Comparison of ENCODE assay signal across 9 mouse cellular contexts in genomic region chr16:23990161-23990970, GRCm38 (mm10). TPM values are rescaled to one million over a fixed set of nuclear protein-coding genes. Genes with fewer than 3 reads are reported as not detected.
DNase-seq lines count a peak whose midpoint lies in the region; ATAC-seq and TF ChIP-seq lines count a peak whose summit lies in the region.
"Had no signal": no experiment of that assay in that cellular context is flagged by ENCODE, and none has a peak within 500 bp of the region (broad histone marks: within the 10 kb centered on the region; RNA-seq: fewer than 3 reads in every experiment).

No protein-coding gene starts in this region.

- peak; percentile 30 for DNase-seq in kidney, adult 2 months
- no peak for DNase-seq in kidney, adult 18-20 months
- DNase-seq in brain, adult 2 months (ENCODE audit: low read depth, low spot score), result peak; percentile 18
- DNase-seq in midbrain, embryonic 10.5 days (ENCODE audit: low spot score), result no peak
- no peak for DNase-seq in spleen, postnatal 36 days (ENCODE audit: low spot score in 2 of 2)
- DNase-seq in adrenal gland, adult 2 months, result no peak
- DNase-seq in MN1 (ENCODE audit: low spot score), result no peak

- peaks cover 23% of the 10 kb centered on the region for H3K4me1 ChIP-seq in kidney, adult 2 months (ENCODE audit: control insufficient read depth, insufficient read depth, low read length)
- peaks cover 37% of the 10 kb centered on the region for H3K4me1 ChIP-seq in heart, embryonic 16.5 days (ENCODE audit: control insufficient read depth, insufficient read depth, low read length)
- H3K4me1 ChIP-seq in midbrain, embryonic 10.5 days, result peaks cover 39% of the 10 kb centered on the region

- no peak for TF ChIP-seq POLR2A in kidney, adult 2 months (IDR thresholded peaks at IDR 0.05; ENCODE audit: low read depth, low read length)

- peak overlapping the region; percentile 98 for H3K4me2 ChIP-seq in heart, embryonic 16.5 days (ENCODE audit: low read depth, low read length)

- H3K9me3 ChIP-seq in heart, embryonic 16.5 days (replicated peaks; ENCODE audit: control insufficient read depth, low read length), result no peaks in the 10 kb centered on the region
- H3K9me3 ChIP-seq in midbrain, embryonic 10.5 days (replicated peaks), result no peaks in the 10 kb centered on the region

- ATAC-seq in heart, embryonic 16.5 days (replicated peaks; ENCODE audit: extremely low read depth, insufficient read depth, low FRiP score), result no peak

- 43% methylated on average over 11 of the region's 11 CpGs for WGBS in kidney, adult 2 months
- 45% methylated on average over 11 of the region's 11 CpGs for WGBS in heart, embryonic 16.5 days
- 31% methylated on average over 11 of the region's 11 CpGs for WGBS in midbrain, embryonic 10.5 days

- H3K36me3 ChIP-seq in kidney, adult 2 months (ENCODE audit: control insufficient read depth, insufficient read depth, low read length), result no peaks in the 10 kb centered on the region
- H3K36me3 ChIP-seq in heart, embryonic 16.5 days (ENCODE audit: control insufficient read depth, insufficient read depth), result no peaks in the 10 kb centered on the region
- H3K36me3 ChIP-seq in midbrain, embryonic 10.5 days, result no peaks in the 10 kb centered on the region

- H3K9ac ChIP-seq in heart, embryonic 16.5 days (ENCODE audit: low read length), result peak overlapping the region; percentile 98

- no peak for TF ChIP-seq CTCF in kidney, adult 2 months (conservative IDR thresholded peaks at IDR 0.05; ENCODE audit: insufficient read depth, insufficient read length, low read depth, low read length)

- peak overlapping the region; percentile 98 for H3K27ac ChIP-seq in kidney, adult 2 months (ENCODE audit: insufficient read depth, low read depth, low read length)
- peak overlapping the region; percentile 96 for H3K27ac ChIP-seq in heart, embryonic 16.5 days (ENCODE audit: low read length)
- no peak overlapping the region for H3K27ac ChIP-seq in midbrain, embryonic 10.5 days (replicated peaks)

- H3K27me3 ChIP-seq in kidney, adult 2 months (replicated peaks; ENCODE audit: control insufficient read depth, insufficient read depth, low read length), result no peaks in the 10 kb centered on the region
- H3K27me3 ChIP-seq in heart, embryonic 16.5 days (ENCODE audit: control insufficient read depth, insufficient read depth, low read length), result no peaks in the 10 kb centered on the region
- peaks cover 43% of the 10 kb centered on the region for H3K27me3 ChIP-seq in midbrain, embryonic 10.5 days (ENCODE audit: low read depth, poor library complexity, severe bottlenecking)

- peak overlapping the region; percentile 57 for H3K4me3 ChIP-seq in kidney, adult 2 months (ENCODE audit: insufficient read depth, low read depth, low read length)
- peak overlapping the region; percentile 91 for H3K4me3 ChIP-seq in heart, embryonic 16.5 days (ENCODE audit: low read length)
- peak overlapping the region; percentile 80 for H3K4me3 ChIP-seq in midbrain, embryonic 10.5 days

RNA-seq across cellular contexts. Expression of gene Bcl6, which starts 1.7 kb away (rescaled TPM):
- 11.7 and 13.0 TPM in 2 replicates for polyA plus RNA-seq in kidney, adult 2 months (2012; rRNA removed)
- polyA plus RNA-seq in heart, embryonic 16.5 days (2015; fragmentation: Nextera tagmentation; extraction: Ambion mirVana), result 0.81 and 1.2 TPM in 2 replicates
- polyA plus RNA-seq in midbrain, embryonic 10.5 days (2016; fragmentation: Nextera tagmentation; extraction: Ambion mirVana), result 0.02 and 0.07 TPM in 2 replicates
- total RNA-seq in adrenal gland, adult 2 months (2021), result 10 to 100 TPM; 75.1 to 88.5 TPM
- polyA plus RNA-seq in adrenal gland, adult 2 months (2012; rRNA removed), result 36.0 and 36.8 TPM in 2 replicates

RNA-seq across cellular contexts. Expression of gene Gm37419, which starts 2.1 kb away (rescaled TPM):
- polyA plus RNA-seq in kidney, adult 2 months (2012; rRNA removed), result not detected in 2 replicates
- not detected in 2 replicates for polyA plus RNA-seq in heart, embryonic 16.5 days (2015; fragmentation: Nextera tagmentation; extraction: Ambion mirVana)
- polyA plus RNA-seq in midbrain, embryonic 10.5 days (2016; fragmentation: Nextera tagmentation; extraction: Ambion mirVana), result not detected in 2 replicates
- total RNA-seq in adrenal gland, adult 2 months (2021), result not detected
- not detected in 2 replicates for polyA plus RNA-seq in adrenal gland, adult 2 months (2012; rRNA removed)
- polyA plus RNA-seq: gonadal fat pad, adult 2 months had no signal

RNA-seq across cellular contexts. Expression of gene Rtp2, which starts 58.2 kb away (rescaled TPM):
- not detected in 2 replicates for polyA plus RNA-seq in kidney, adult 2 months (2012; rRNA removed)
- polyA plus RNA-seq in heart, embryonic 16.5 days (2015; fragmentation: Nextera tagmentation; extraction: Ambion mirVana), result not detected in 2 replicates
- polyA plus RNA-seq in midbrain, embryonic 10.5 days (2016; fragmentation: Nextera tagmentation; extraction: Ambion mirVana), result not detected in 2 replicates
- total RNA-seq in adrenal gland, adult 2 months (2021), result not detected
- polyA plus RNA-seq in adrenal gland, adult 2 months (2012; rRNA removed), result not detected in 2 replicates
- polyA plus RNA-seq: gonadal fat pad, adult 2 months had no signal

Comparison
In these comparisons a context has a peak if more than half of its experiments do, and no peak if none do; other contexts are left out.
1. DNase-seq: peak in kidney, adult 2 months (single experiment) and brain, adult 2 months (single experiment); none in kidney, adult 18-20 months (single experiment), midbrain, embryonic 10.5 days (single experiment), spleen, postnatal 36 days (0 of 2), adrenal gland, adult 2 months (single experiment) and MN1 (single experiment).
2. Peak in every context shown above with its lines, with median percentiles within 50 percentile points of each other: H3K4me3 ChIP-seq.